Mouse (Mus musculus) gastrocnemius, postnatal 36 days (tissue): ENCODE data around the gene Prkag1. TPM values are rescaled to one million over a fixed set of nuclear protein-coding genes. Genes with fewer than 3 reads are reported as not detected.

ENCODE experiments used
- DNase-seq, 2 experiments: peaks; one replicate each; pipeline ENCODE4 v3.0.0; 2022
- intact Hi-C: fragments of 180-260 bp; cut with DNase I; formaldehyde crosslinking; loops from one replicate; pipeline ENCODE4 v1.15.1; 2025
- total RNA-seq, 2 experiments: library from RNA; stranded (reverse); gene quantifications; 2 replicates each; pipeline ENCODE4 v1.2.3; 2021

Gene Prkag1
- total RNA-seq, 2 experiments from 2014 or later, result 39.3 to 50.3 TPM

DNA sequence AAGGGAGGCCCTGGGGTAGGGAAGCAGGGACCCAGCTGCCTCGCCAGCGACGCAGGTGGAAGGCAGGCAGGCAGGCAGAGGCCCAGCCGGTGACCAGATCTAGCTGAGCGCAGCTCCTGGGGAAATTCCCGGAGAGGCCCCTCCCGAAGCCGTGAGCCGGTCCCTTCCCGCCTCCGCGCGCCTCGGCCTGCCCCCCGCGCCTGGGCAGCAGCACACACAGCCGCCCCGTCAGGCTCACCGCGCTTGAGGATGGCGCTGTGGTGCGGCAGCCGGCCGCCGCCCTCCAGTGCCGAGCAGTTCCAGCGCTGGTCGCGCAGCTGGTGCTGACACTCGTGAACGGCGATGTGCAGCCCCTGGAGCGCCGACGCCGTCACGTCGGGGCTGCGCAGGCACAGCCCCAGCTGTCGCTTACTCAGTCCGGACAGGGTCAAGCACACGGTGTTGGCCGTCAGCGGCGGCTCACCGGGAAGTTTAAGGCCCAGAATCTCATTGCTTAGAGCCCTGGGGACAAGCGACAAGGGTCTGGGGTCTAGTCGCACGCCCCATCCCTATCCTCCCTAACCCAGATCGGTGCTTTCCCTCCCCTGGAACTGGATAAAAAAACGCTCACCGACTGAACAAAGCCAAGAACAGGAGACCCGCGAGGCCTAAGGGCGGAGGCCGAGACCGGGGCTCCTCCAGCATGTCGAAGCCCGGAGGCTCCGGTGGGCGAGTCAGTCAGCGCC is 54.9 kb downstream of the Prkag1 start:
- intact Hi-C loops, result no loop called here
- DNase-seq, result no peak

DNA sequence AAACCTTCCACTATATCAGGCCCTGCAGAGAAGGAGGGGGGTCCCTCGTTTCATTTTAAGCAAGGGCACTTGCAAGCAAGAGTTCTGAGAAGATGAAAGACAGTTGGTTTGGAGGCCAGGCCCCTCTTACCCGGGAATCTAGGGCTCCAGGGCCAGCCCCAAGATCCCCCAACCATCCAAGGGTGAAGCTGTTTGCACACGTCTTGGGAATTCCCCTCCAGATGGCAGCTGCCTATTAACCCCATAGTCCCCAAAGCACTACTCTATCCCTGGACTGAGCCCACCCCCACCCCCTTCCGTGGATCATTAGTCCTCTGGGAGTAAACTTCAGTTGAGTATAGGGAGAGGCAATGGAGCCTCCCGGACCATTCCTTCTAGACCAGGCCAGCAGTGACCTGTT is 55.8 kb downstream of the Prkag1 start:
- intact Hi-C loops, result no loop called here
- no peak for DNase-seq

DNA sequence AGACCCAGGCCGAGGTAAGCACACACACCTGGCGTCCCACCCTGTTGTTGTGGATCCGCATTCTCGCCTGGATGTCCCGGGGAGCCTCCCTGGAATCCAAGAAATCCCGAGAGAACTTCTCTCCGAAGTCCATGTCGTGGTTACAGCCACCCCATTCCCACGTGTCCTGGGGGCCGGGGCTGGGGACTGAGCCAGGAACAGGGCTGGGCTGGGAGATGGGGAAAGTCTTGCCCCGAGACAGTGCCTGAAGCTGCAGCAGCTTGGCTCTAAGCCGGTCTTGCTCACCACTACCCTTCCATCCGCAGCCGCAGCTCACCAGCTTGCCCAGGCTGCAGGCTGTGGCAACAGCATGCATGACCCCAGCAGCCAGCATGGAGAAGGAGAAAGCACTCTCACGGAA is 57.2 kb downstream of the Prkag1 start:
- intact Hi-C loops, result no loop called here
- no peak for DNase-seq

GRCm38 (mm10) chr15:98772511-98773211 is 58.7 kb downstream of the Prkag1 start:
- no peak for DNase-seq
- intact Hi-C loops, result no loop called here

DNA sequence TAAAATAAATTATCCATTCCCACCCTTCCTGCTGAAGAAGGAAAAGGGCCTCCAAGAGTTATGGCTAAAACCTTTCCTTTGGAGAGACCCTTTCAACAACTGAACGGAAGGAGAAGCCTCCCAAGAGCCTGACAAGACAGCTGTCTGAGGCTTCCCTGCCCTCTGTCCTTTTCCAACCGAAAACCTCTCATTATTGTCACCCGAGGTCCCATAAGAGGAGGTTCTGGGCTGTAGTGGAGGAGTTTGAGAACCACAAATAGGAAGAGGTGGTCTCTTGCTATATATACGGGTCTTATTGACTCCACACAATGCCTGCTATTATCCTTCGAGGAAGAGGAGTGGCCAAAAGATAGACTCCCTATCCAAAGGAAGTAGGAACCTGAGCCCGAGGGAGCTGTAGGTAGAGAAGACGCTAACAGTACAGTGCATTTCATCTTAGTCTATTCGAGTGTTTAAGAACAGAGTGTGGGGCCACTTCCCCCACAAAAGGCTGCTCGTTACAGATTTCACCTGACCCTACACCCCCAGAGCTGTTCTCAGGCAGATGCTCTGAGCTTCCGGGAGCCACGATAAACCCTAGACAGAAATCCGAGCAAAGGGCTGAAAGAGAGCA is 59.4 kb downstream of the Prkag1 start:
- intact Hi-C loops, result no loop called here
- DNase-seq, result no peak

- intact Hi-C loops, result loop anchor here (10.0 kb wide), 1 partner anchor 1487 kb away; no protein-coding TSS in a partner anchor
- no peak for DNase-seq
Observed at GRCm38 (mm10) chr15:98768259-98768658, 63.1 kb downstream of the Prkag1 start.

DNA sequence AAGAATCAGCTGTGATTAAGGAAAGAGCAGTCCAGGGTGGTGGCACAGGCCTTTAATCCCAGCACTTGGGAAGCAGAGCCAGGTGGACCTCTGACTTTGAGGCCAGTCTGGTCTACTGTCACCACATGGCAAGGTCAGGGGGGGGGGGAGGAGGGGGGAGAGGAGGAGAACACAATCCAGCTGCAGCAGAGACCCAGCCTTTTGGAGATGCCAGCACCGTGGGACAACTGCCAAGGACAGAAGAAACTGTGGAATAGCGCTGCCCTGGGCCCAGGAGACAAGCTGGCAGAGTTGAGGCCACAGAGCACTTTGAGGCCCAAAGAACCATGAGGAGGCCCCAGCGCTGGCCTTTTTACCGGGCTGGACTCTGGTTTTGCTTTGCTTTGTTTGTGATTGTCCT is 65.4 kb downstream of the Prkag1 start:
- intact Hi-C loops, result loop anchor here (10.0 kb wide), 1 partner anchor 1489 kb away; no protein-coding TSS in a partner anchor
- DNase-seq, result no peak

Other genes starting within 250 kb of the Prkag1 start
- 10 to 100 TPM; 24.2 to 26.7 TPM for gene Adcy6, start 221.4 kb downstream of the Prkag1 start, total RNA-seq
- gene Cacnb3, start 200.7 kb downstream of the Prkag1 start, total RNA-seq, result 1 to 10 TPM; 2.5 to 4.2 TPM
- gene Ddx23, start 168.6 kb downstream of the Prkag1 start, total RNA-seq, result 10 to 100 TPM; 50.0 to 56.2 TPM
- gene Rnd1, start 154.1 kb downstream of the Prkag1 start, total RNA-seq, result 1 to 10 TPM in 1 of 2 experiments, under 1 TPM in 1; 0.81 to 1.5 TPM
- not detected for gene Ccdc65, start 123.3 kb downstream of the Prkag1 start, total RNA-seq
- gene Fkbp11, start 103.3 kb downstream of the Prkag1 start, total RNA-seq, result 1 to 10 TPM; 1.4 to 1.7 TPM
- gene Arf3, start 68.3 kb downstream of the Prkag1 start, total RNA-seq, result 1 to 10 TPM; 7.4 to 8.2 TPM
- under 1 TPM; 0.69 to 0.87 TPM for gene Wnt10b, start 53.4 kb downstream of the Prkag1 start, total RNA-seq
- not detected for gene Wnt1, start 41.7 kb downstream of the Prkag1 start, total RNA-seq
- under 1 TPM; 0.28 to 0.96 TPM for gene Ddn, start 22.0 kb downstream of the Prkag1 start, total RNA-seq
- 10 to 100 TPM; 42.7 to 46.4 TPM for gene Kmt2d, start 39.7 kb upstream of the Prkag1 start, total RNA-seq
- gene Rhebl1, start 63.0 kb upstream of the Prkag1 start, total RNA-seq, result 1 to 10 TPM; 1.9 to 3.1 TPM
- gene Dhh, start 67.0 kb upstream of the Prkag1 start, total RNA-seq, result under 1 TPM; 0.41 to 0.96 TPM
- 1 to 10 TPM; 6.3 to 7.6 TPM for gene Lmbr1l, start 86.7 kb upstream of the Prkag1 start, total RNA-seq
- gene Tuba1b, start 103.0 kb upstream of the Prkag1 start, total RNA-seq, result 10 to 100 TPM; 21.8 to 23.2 TPM
- gene Gm49450, start 122.0 kb upstream of the Prkag1 start, total RNA-seq, result not detected
- 10 to 100 TPM; 27.6 to 30.1 TPM for gene Tuba1a, start 122.2 kb upstream of the Prkag1 start, total RNA-seq
- gene Tuba1c, start 198.4 kb upstream of the Prkag1 start, total RNA-seq, result 1 to 10 TPM; 8.2 to 9.4 TPM
- 1 to 10 TPM in 1 of 2 experiments, under 1 TPM in 1; 0.42 to 1.2 TPM for gene Prph, start 223.7 kb upstream of the Prkag1 start, total RNA-seq
- under 1 TPM; 0.62 to 0.69 TPM for gene Troap, start 243.1 kb upstream of the Prkag1 start, total RNA-seq